Mouse (Mus musculus) layer of hippocampus, adult 9-10 months (tissue): ENCODE results near the gene Il4i1.

ENCODE experiments used
- DNase-seq: peaks from one replicate; pipeline ENCODE4 v3.0.0; 2022; ENCODE audit warnings: low spot score

The Il4i1 gene

GRCm38 (mm10) chr7:44815721-44816469, at the start of gene Il4i1, which contains the start of gene Nup62:
Gene Il4i1, plus strand, starts transcription at chr7:44816387.
Gene Nup62, plus strand, starts transcription at chr7:44816088.
- peak; percentile 94 for DNase-seq

DNA sequence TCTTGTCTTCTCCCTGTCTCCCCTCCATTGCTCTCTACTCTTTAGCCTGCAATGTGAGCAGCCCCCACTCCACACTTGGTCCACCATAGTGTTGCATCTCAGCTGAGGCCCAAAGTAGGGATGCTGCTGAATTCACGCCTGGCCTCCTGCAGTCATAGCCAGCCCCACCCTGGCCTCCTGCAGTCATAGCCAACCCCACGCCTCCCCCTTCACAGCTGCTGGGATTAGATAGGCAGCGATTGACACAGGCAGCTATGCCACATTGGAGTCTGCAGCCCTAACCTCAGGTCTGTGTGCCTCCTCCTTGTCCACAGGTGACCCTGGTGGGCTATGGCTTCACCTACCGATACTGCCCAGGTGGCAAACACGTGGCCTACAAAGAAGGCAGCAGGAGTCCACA, 48.1 kb upstream of the Il4i1 start:
- no peak for DNase-seq

- no peak for DNase-seq
Measured at GRCm38 (mm10) chr7:44770046-44770578, 46.1 kb upstream of the Il4i1 start.

- no peak for DNase-seq
Measured at GRCm38 (mm10) chr7:44772591-44773204, 43.5 kb upstream of the Il4i1 start.

- DNase-seq, result no peak
Measured at GRCm38 (mm10) chr7:44776849-44777498, 39.2 kb upstream of the Il4i1 start.

DNA sequence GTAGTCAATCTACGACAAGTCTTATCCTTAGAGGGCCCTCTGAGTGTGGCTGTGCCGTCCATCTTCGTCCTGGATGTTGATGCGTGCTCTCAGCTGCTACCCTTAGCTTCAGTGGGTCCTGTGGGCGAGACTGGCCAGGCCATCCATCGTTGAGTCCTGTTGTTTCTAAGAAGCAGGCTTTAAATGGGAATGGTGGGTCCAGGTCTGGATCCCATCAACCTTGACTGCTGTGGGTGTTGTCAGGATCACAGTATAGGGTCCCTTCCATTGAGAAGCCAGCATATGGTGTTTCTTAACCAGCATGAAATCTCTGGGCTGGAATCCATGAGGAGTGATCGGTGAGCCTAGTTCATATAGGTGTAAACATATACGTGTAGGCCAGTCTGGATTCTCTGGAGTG, 36.1 kb upstream of the Il4i1 start:
- no peak for DNase-seq

- no peak for DNase-seq
Measured at GRCm38 (mm10) chr7:44789531-44789930, 26.7 kb upstream of the Il4i1 start.

DNA sequence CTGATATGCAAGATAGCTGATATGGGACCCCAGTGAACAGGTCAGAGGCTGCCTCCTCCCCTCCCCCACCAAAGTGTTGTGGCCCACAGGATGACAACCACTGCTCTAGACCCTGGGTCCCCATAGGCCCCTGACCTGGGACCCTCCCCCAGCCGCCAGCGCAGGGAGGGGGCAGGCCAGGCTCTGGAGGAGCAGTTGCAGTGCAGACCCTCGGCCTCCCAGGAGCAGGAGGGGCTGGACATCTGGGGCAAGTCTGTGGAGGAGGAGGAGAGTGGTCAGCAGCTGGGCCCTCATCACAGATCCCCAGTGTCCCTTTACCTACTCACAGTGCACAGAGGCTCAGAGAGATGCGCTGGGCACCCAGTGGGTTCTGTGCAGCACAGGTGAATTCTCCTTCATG, 26.1 kb upstream of the Il4i1 start:
- no peak for DNase-seq

DNA sequence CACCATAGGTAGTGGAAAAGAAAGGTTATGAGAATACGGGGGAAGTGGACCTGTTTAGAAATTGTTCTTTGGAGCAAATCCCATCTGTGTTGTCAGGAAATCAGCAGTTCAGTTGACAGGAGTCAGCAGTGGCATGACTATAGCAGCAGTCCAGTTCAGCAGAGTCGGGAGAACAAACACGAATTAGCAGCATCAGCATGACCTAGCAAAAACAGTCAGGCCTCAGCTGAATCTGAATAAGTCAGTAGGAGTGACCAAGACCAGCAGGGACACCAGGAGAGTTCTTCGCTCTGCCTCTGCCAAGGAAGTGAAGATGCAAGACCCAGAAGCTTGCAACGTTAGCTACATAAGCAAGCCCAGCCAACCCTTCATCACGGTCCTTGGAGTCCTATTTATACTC, 23.4 kb upstream of the Il4i1 start:
- DNase-seq, result no peak

DNA sequence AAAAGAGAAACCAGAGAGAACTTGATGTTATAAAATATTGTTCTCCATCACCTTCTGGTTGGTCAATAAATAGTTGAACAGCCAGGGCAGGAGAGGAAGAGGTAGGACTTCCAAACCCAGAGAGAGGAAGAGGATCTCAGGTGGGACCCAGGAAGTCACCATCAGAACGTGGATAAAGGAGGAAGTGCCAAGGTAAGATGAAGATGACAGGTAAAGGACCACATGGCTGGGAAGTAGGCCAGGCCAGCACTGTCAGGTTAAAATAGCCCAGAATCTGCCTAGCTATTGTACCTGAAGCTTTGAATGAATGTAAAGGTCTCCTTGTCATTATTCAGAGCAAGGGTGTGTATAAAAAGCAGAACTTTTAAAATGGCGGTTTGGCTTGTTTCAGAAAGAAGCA, 7.3 kb upstream of the Il4i1 start:
- no peak for DNase-seq

DNA sequence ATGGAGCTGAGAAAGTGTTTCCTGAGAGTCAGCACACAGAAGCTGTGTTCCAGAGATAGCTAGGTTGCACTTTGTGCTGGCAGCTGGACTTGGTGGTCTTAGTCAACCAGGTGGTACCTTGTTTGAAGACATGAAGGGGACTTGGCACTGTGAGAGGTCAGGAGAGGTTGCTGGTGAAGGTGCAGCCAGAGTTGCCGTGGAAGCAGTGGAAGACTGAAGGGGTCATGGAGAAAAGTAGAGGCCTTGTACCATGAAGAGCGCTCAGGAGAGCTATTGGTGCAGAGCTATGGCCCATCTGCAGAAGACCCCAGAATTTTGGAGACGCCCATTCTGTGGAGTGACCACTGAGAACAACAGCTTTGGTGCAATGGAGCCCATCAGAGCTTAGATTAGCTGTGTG, 6.7 kb upstream of the Il4i1 start:
- no peak for DNase-seq

DNA sequence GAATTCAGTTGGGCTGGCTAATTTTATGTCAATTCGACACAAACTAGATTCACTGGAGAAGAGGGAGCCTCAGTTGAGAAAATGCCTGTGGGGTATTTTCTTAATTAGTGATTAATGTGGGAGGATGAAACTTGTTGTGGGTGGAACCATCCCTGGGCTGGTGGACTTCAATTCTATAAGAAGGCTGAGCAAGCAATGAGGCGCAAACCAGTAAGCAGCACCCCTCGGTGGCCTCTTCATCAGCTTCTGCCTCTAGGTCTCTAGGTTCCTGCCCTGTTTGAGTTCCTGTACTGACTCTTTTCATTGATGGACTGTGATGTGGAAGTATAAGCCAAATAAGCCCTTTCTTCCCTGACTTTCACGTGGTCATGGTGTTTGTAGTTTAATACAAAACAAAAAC, 5.8 kb upstream of the Il4i1 start:
- DNase-seq, result no peak

GRCm38 (mm10) chr7:44810819-44811557, 5.2 kb upstream of the Il4i1 start:
- no peak for DNase-seq

- no peak for DNase-seq
Measured at GRCm38 (mm10) chr7:44812651-44813325, 3.4 kb upstream of the Il4i1 start.

- DNase-seq, result no peak
Measured at GRCm38 (mm10) chr7:44813985-44814384, 2.2 kb upstream of the Il4i1 start.

GRCm38 (mm10) chr7:44814423-44814822, 1.8 kb upstream of the Il4i1 start:
- no peak for DNase-seq

DNA sequence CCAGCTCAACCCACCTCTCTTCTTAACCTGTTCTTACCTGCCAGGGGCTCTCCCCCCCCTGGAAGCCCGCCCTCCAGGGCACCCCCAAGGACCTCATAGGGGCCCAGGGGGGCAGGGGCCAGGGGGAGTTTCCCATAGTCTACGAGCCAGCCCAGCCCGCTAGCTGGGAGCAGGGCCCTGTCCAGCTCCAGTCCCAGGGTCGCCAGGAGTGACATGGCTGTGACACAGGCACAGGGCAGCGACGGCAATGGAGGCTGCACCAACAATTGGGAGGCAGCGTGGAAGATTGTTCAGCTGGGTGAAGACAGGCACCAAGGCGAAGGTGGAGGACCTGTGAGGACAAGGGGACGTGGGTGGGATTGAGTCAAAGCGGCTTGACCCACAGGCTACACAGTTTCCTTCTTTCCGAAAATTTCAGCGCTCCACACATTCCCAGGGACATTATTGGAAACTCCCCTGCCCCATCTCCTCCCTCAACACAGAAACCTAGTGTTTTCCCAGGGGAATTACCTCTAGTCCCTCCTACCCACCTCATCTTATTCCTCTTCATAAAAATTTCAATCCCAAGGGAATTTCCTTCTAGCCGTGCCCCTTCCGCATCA, 1.1 kb upstream of the Il4i1 start:
- DNase-seq, result no peak

DNA sequence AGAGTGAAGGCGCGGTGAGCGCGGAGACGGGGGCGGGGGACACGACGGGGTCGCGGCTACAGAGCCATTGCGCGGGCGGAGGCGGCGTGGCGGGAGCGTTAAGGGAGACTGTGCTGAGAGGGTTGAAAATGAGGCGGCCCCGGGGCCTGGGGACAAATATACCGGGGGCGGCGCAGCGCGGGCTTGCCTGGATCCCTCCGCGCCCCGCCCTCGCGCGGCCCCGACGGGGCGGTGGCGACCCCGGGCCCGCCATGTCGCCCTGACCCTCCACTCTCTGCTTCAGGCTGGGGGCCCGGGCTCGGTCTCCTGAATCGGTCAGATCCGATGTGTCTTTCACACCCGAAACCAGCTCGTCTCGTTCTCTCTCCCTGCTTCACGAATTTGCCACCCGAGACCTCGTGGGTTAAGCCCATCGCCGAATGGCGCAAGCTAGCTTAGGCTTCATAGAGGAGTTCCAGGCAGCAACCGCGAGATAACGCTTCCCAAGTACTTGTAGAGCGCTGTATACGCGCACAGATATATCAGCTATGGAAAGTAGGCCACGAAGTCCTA, 359 bp downstream of the Il4i1 start, which contains the start of gene Atf5:
TSS of gene Atf5 (minus strand) at position 189 of the 552 bp plus-strand sequence.
- DNase-seq, result no peak

GRCm38 (mm10) chr7:44817441-44817840, 1.3 kb downstream of the Il4i1 start:
- DNase-seq, result no peak

- no peak for DNase-seq
Measured at GRCm38 (mm10) chr7:44818164-44818563, 2.0 kb downstream of the Il4i1 start.

DNA sequence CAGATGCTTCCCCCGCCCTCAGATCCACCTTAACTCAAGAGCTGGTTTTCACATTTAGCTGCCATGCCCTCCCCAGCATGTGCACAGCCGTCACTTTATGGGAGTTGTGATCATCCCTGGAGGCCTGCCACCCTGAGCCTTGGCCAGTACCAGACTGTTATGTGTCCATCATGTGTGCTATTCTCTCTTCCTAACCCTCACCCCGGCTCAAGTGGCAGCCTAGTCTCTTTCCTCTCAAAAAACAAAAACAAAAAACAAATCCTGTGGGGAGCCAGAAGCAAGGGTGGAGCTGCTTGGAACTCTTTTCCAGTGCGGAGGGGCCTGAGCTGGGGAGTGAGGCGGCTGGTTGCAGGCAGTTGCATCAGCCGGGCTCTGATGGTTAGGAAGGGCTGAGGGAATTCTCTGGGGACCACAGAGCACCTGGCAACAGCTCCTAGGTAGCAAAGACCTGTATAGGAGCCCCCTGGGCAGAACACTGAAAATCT, 2.6 kb downstream of the Il4i1 start:
- DNase-seq, result no peak
